Mouse (Mus musculus): Measurements from ENCODE around the gene Olfr95. TPM values are rescaled to one million over a fixed set of nuclear protein-coding genes. Genes with fewer than 3 reads are reported as not detected.
"Not testable (repeated sequence)": the region's sequence is repeated elsewhere in the genome, so short reads cannot be mapped to it uniquely, and the experiment has no call there.

The Olfr95 gene
- polyA plus RNA-seq (2015; fragmentation: Nextera tagmentation; extraction: Ambion mirVana) = not detected in 2 replicates

- Histone ChIP-seq H3K4me1 (no peaks in the 10 kb centered on the region), H3K27ac (no peak within 1 kb of the TSS), H3K36me3 (no peaks in the 10 kb centered on the region), H3K9me3 (replicated peaks) (no peaks in the 10 kb centered on the region; the same call in 1 of the 2 replicates), H3K27me3 (peaks cover 25% of the 10 kb centered on the region), H3K9ac (no peak within 1 kb of the TSS), H3K4me3 (replicated peaks) (no peak within 1 kb of the TSS), H3K4me2 (no peak within 1 kb of the TSS)
- ATAC-seq (replicated peaks; ENCODE audit: low FRiP score) = no peak
- WGBS = 74% methylated on average over 3 of the region's 3 CpGs
Observed at GRCm38 (mm10) chr17:37213018-37213417, at the start of gene Olfr95. Gene Olfr95, minus strand, starts transcription at chr17:37213118.

GRCm38 (mm10) chr17:37250544-37250943 is 37.6 kb upstream of the Olfr95 start:
- no peaks in the 10 kb centered on the region for H3K36me3 ChIP-seq
- H3K27me3 ChIP-seq = 0 out of 2 replicates have a peak, but pooled peaks cover 4% of the 10 kb centered on the region
- H3K4me2 ChIP-seq = no peak overlapping the region
- WGBS = 13% methylated on average over 1 of the region's 1 CpGs
- no peaks in the 10 kb centered on the region for H3K9me3 ChIP-seq (replicated peaks)
- ATAC-seq (replicated peaks; ENCODE audit: low FRiP score) = no peak
- H3K9ac ChIP-seq = no peak overlapping the region
- H3K4me3 ChIP-seq (replicated peaks) = no peak overlapping the region
- H3K27ac ChIP-seq = no peak overlapping the region
- H3K4me1 ChIP-seq = no peaks in the 10 kb centered on the region

GRCm38 (mm10) chr17:37249460-37249859 is 36.5 kb upstream of the Olfr95 start:
- ATAC-seq (replicated peaks; ENCODE audit: low FRiP score) = no peak

GRCm38 (mm10) chr17:37246715-37247114 is 33.8 kb upstream of the Olfr95 start:
- H3K27me3 ChIP-seq = no peaks in the 10 kb centered on the region
- H3K4me3 ChIP-seq (replicated peaks) = no peak overlapping the region
- no peak overlapping the region for H3K27ac ChIP-seq
- WGBS = 35% methylated on average over 5 of the region's 5 CpGs
- no peak overlapping the region for H3K9ac ChIP-seq
- no peaks in the 10 kb centered on the region for H3K36me3 ChIP-seq
- H3K9me3 ChIP-seq (replicated peaks) = no peaks in the 10 kb centered on the region
- H3K4me2 ChIP-seq = no peak overlapping the region
- H3K4me1 ChIP-seq = no peaks in the 10 kb centered on the region
- peak; percentile 71; the same call in 1 of the 2 replicates for ATAC-seq (replicated peaks; ENCODE audit: low FRiP score)

More at GRCm38 (mm10) chr17:37249460-37249859, 36.5 kb upstream of the Olfr95 start:
- H3K27me3 ChIP-seq = 0 out of 2 replicates have a peak, but pooled peaks cover under 1% of the 10 kb centered on the region
- no peak overlapping the region for H3K27ac ChIP-seq
- no peak overlapping the region for H3K4me3 ChIP-seq (replicated peaks)
- H3K4me1 ChIP-seq = no peaks in the 10 kb centered on the region
- no peaks in the 10 kb centered on the region for H3K36me3 ChIP-seq
- H3K9ac ChIP-seq = no peak overlapping the region
- H3K9me3 ChIP-seq (replicated peaks) = no peaks in the 10 kb centered on the region
- no peak overlapping the region for H3K4me2 ChIP-seq

- Histone ChIP-seq H3K9me3 (replicated peaks) (no peaks in the 10 kb centered on the region), H3K4me3 (replicated peaks) (no peak overlapping the region), H3K4me1 (no peaks in the 10 kb centered on the region), H3K27me3 (no peaks in the 10 kb centered on the region), H3K36me3 (no peaks in the 10 kb centered on the region), H3K4me2 (no peak overlapping the region), H3K27ac (no peak overlapping the region), H3K9ac (no peak overlapping the region)
- 48% methylated on average over 3 of the region's 3 CpGs for WGBS
- no peak for ATAC-seq (replicated peaks; ENCODE audit: low FRiP score)
Observed at GRCm38 (mm10) chr17:37242198-37242597, 29.3 kb upstream of the Olfr95 start.

- H3K4me1 ChIP-seq; H3K36me3 ChIP-seq; H3K9me3 ChIP-seq (replicated peaks); ATAC-seq (replicated peaks; ENCODE audit: low FRiP score); H3K9ac ChIP-seq; H3K27ac ChIP-seq; H3K27me3 ChIP-seq; H3K4me3 ChIP-seq (replicated peaks); H3K4me2 ChIP-seq: not testable (repeated sequence)
- 88% methylated on average over 2 of the region's 2 CpGs for WGBS
Observed at GRCm38 (mm10) chr17:37237230-37237629, 24.3 kb upstream of the Olfr95 start, which contains the start of gene Olfr97. Gene Olfr97, minus strand, starts transcription at chr17:37237330.

- H3K4me2 ChIP-seq = no peak overlapping the region
- WGBS = 24% methylated on average over 1 of the region's 1 CpGs
- no peak overlapping the region for H3K4me3 ChIP-seq (replicated peaks)
- ATAC-seq (replicated peaks; ENCODE audit: low FRiP score) = no peak
- H3K9ac ChIP-seq = no peak overlapping the region
- H3K9me3 ChIP-seq (replicated peaks) = no peaks in the 10 kb centered on the region; the same call in 1 of the 2 replicates
- no peaks in the 10 kb centered on the region for H3K4me1 ChIP-seq
- H3K27me3 ChIP-seq = peaks cover 7% of the 10 kb centered on the region; the same call in 1 of the 2 replicates
- no peak overlapping the region for H3K27ac ChIP-seq
- no peaks in the 10 kb centered on the region for H3K36me3 ChIP-seq
Observed at GRCm38 (mm10) chr17:37221879-37222278, 9.0 kb upstream of the Olfr95 start.

GRCm38 (mm10) chr17:37219846-37220245 is 6.9 kb upstream of the Olfr95 start, which contains the start of gene Olfr96:
Gene Olfr96, plus strand, starts transcription at chr17:37220146.
- no peak within 1 kb of the TSS for H3K9ac ChIP-seq
- no peaks in the 10 kb centered on the region for H3K36me3 ChIP-seq
- no peak within 1 kb of the TSS for H3K4me3 ChIP-seq (replicated peaks)
- H3K9me3 ChIP-seq (replicated peaks) = no peaks in the 10 kb centered on the region; the same call in 1 of the 2 replicates
- H3K27me3 ChIP-seq = peaks cover 7% of the 10 kb centered on the region; the same call in 1 of the 2 replicates
- no peak for ATAC-seq (replicated peaks; ENCODE audit: low FRiP score)
- WGBS = 57% methylated on average over 4 of the region's 4 CpGs
- no peaks in the 10 kb centered on the region for H3K4me1 ChIP-seq
- no peak within 1 kb of the TSS for H3K27ac ChIP-seq
- no peak within 1 kb of the TSS for H3K4me2 ChIP-seq

GRCm38 (mm10) chr17:37218486-37218885 is 5.6 kb upstream of the Olfr95 start:
- H3K9ac ChIP-seq = no peak overlapping the region
- H3K36me3 ChIP-seq = no peaks in the 10 kb centered on the region
- 78% methylated on average over 3 of the region's 3 CpGs for WGBS
- H3K9me3 ChIP-seq (replicated peaks) = no peaks in the 10 kb centered on the region; the same call in 1 of the 2 replicates
- no peak for ATAC-seq (replicated peaks; ENCODE audit: low FRiP score)
- H3K4me3 ChIP-seq (replicated peaks) = no peak overlapping the region
- no peak overlapping the region for H3K4me2 ChIP-seq
- H3K4me1 ChIP-seq = no peaks in the 10 kb centered on the region
- H3K27me3 ChIP-seq = peaks cover 7% of the 10 kb centered on the region; the same call in 1 of the 2 replicates
- no peak overlapping the region for H3K27ac ChIP-seq

- peak overlapping the region; percentile 13; the same call in 1 of the 2 replicates for H3K4me3 ChIP-seq (replicated peaks)
- ATAC-seq (replicated peaks; ENCODE audit: low FRiP score) = no peak
- 20% methylated on average over 40 of the region's 40 CpGs for WGBS
Observed at GRCm38 (mm10) chr17:37210884-37211768, 1.8 kb downstream of the Olfr95 start.

GRCm38 (mm10) chr17:37203917-37204236 is 9.0 kb downstream of the Olfr95 start:
- no peaks in the 10 kb centered on the region for H3K4me1 ChIP-seq
- peaks cover 34% of the 10 kb centered on the region for H3K27me3 ChIP-seq
- H3K4me2 ChIP-seq = no peak overlapping the region
- ATAC-seq (replicated peaks; ENCODE audit: low FRiP score) = no peak
- H3K9ac ChIP-seq = no peak overlapping the region
- no peaks in the 10 kb centered on the region for H3K9me3 ChIP-seq (replicated peaks)
- no peak overlapping the region for H3K27ac ChIP-seq
- H3K36me3 ChIP-seq = no peaks in the 10 kb centered on the region
- WGBS = 42% methylated on average over 3 of the region's 3 CpGs
- no peak overlapping the region for H3K4me3 ChIP-seq (replicated peaks)

More at GRCm38 (mm10) chr17:37210884-37211768, 1.8 kb downstream of the Olfr95 start:
- Histone ChIP-seq H3K27ac (no peak overlapping the region), H3K9ac (no peak overlapping the region), H3K27me3 (peaks cover 28% of the 10 kb centered on the region), H3K4me2 (peak overlapping the region; percentile 43), H3K9me3 (replicated peaks) (no peaks in the 10 kb centered on the region), H3K4me1 (no peaks in the 10 kb centered on the region), H3K36me3 (no peaks in the 10 kb centered on the region)

GRCm38 (mm10) chr17:37203206-37203916 is 9.6 kb downstream of the Olfr95 start:
- WGBS = under 1% methylated on average over 4 of the region's 4 CpGs
- Histone ChIP-seq H3K27ac (no peak overlapping the region), H3K4me1 (no peaks in the 10 kb centered on the region), H3K4me2 (no peak overlapping the region), H3K4me3 (replicated peaks) (no peak overlapping the region), H3K36me3 (no peaks in the 10 kb centered on the region), H3K9me3 (replicated peaks) (no peaks in the 10 kb centered on the region), H3K27me3 (peaks cover 39% of the 10 kb centered on the region), H3K9ac (no peak overlapping the region)
- peak; percentile 76 for ATAC-seq (replicated peaks; ENCODE audit: low FRiP score)

All from kidney, embryonic 15.5 days (tissue).